ENCODE assay signal across 9 mouse cellular contexts in the genomic region with DNA sequence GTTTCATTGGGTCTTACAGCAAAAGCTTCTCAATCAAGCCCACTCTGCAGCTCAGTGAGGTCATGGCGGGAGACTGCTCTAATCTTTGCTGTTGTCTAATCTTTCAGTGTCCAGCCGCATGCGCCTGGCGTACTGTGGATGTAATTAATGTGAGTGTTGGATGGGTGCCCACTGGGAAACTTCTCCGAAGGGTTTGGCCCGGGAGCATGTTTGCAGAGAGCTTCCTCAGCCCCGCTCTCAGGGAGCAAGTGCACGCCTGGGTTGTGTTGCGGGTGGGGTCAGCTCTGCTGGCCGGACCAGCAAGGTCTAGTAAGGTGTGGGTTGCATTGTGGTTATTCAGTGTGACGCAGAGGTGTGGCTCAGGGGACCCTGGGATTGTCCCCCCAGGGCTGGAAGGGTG. TPM values are rescaled to one million over a fixed set of nuclear protein-coding genes. Genes with fewer than 3 reads are reported as not detected.
A peak's percentile ranks its signal among the peaks of the same experiment; 100 is the strongest.
DNase-seq lines count a peak whose midpoint lies in the region; ATAC-seq and TF ChIP-seq lines count a peak whose summit lies in the region.
"Had no signal": no experiment of that assay in that cellular context is flagged by ENCODE, and none has a peak within 500 bp of the region (broad histone marks: within the 10 kb centered on the region; RNA-seq: fewer than 3 reads in every experiment).

No protein-coding gene starts in this region.

- 43% methylated on average over 11 of the region's 11 CpGs for WGBS in embryonic facial prominence, embryonic 14.5 days
- WGBS in intestine, embryonic 15.5 days, result 21% methylated on average over 11 of the region's 11 CpGs
- 9% methylated on average over 11 of the region's 11 CpGs for WGBS in lung, embryonic 16.5 days

- 0 out of 2 replicates have a peak, but pooled peaks cover 11% of the 10 kb centered on the region for H3K36me3 ChIP-seq in embryonic facial prominence, embryonic 14.5 days (ENCODE audit: control insufficient read depth, insufficient read depth, low read length)
- H3K36me3 ChIP-seq in intestine, embryonic 15.5 days, result no peaks in the 10 kb centered on the region
- no peaks in the 10 kb centered on the region for H3K36me3 ChIP-seq in lung, embryonic 16.5 days (ENCODE audit: control insufficient read depth, insufficient read depth, low read length)
- H3K36me3 ChIP-seq: liver, embryonic 15.5 days had no signal

- H3K9me3 ChIP-seq in embryonic facial prominence, embryonic 14.5 days (ENCODE audit: control insufficient read depth, low read length), result no peaks in the 10 kb centered on the region
- H3K9me3 ChIP-seq in intestine, embryonic 15.5 days, result no peaks in the 10 kb centered on the region
- no peaks in the 10 kb centered on the region for H3K9me3 ChIP-seq in lung, embryonic 16.5 days (ENCODE audit: control insufficient read depth, low read length)
- H3K9me3 ChIP-seq: liver, embryonic 15.5 days had no signal

- no peak for TF ChIP-seq CTCF in left cerebral cortex, adult 2 months (IDR thresholded peaks at IDR 0.05)

- intact Hi-C loops in left cerebral cortex, postnatal 4 days (cut with DNase I), result no loop called here
- intact Hi-C loops in left cerebral cortex, adult 2 months (cut with DNase I), result no loop called here

- no peak overlapping the region for H3K4me2 ChIP-seq in embryonic facial prominence, embryonic 14.5 days (ENCODE audit: low read depth, low read length)
- H3K4me2 ChIP-seq in intestine, embryonic 15.5 days (replicated peaks), result peak overlapping the region; percentile 26; the same call in 1 of the 2 replicates
- peak overlapping the region; percentile 45 for H3K4me2 ChIP-seq in lung, embryonic 16.5 days (ENCODE audit: low read depth, low read length)
- H3K4me2 ChIP-seq: liver, embryonic 15.5 days had no signal

- peaks cover 29% of the 10 kb centered on the region for H3K4me1 ChIP-seq in embryonic facial prominence, embryonic 14.5 days (ENCODE audit: control insufficient read depth, insufficient read depth, low read length)
- H3K4me1 ChIP-seq in intestine, embryonic 15.5 days (replicated peaks), result peaks cover 54% of the 10 kb centered on the region
- H3K4me1 ChIP-seq in lung, embryonic 16.5 days (replicated peaks; ENCODE audit: control insufficient read depth, insufficient read depth, low read length), result peaks cover 66% of the 10 kb centered on the region

- no peaks in the 10 kb centered on the region for H3K27me3 ChIP-seq in embryonic facial prominence, embryonic 14.5 days (replicated peaks; ENCODE audit: control insufficient read depth, insufficient read depth, low read length)
- H3K27me3 ChIP-seq in intestine, embryonic 15.5 days (replicated peaks), result no peaks in the 10 kb centered on the region
- no peaks in the 10 kb centered on the region for H3K27me3 ChIP-seq in lung, embryonic 16.5 days (ENCODE audit: control insufficient read depth, insufficient read depth, low read depth, low read length)
- H3K27me3 ChIP-seq: liver, embryonic 15.5 days had no signal

- H3K4me3 ChIP-seq in left cerebral cortex, adult 2 months, result no peak overlapping the region
- no peak overlapping the region for H3K4me3 ChIP-seq in embryonic facial prominence, embryonic 14.5 days (ENCODE audit: low read depth, low read length)
- no peak overlapping the region for H3K4me3 ChIP-seq in intestine, embryonic 15.5 days (replicated peaks)
- H3K4me3 ChIP-seq in lung, embryonic 16.5 days (ENCODE audit: low read length), result no peak overlapping the region
- H3K4me3 ChIP-seq: liver, embryonic 15.5 days had no signal

- peak; percentile 71 for DNase-seq in left cerebral cortex, postnatal 4 days
- DNase-seq in left cerebral cortex, adult 2 months (ENCODE audit: extremely low spot score in 1 of 2, low spot score in 2 of 2), result no peak
- peak; percentile 87 for DNase-seq in embryonic facial prominence, embryonic 14.5 days (ENCODE audit: low spot score)
- no peak for DNase-seq in left cerebral cortex, adult 11 months (ENCODE audit: low spot score)
- no peak for DNase-seq in right cerebral cortex, adult 18-20 months
- no peak for DNase-seq in natural killer cell, adult 2 months (ENCODE audit: low spot score in 2 of 2)

- no peak overlapping the region for H3K27ac ChIP-seq in left cerebral cortex, adult 2 months
- H3K27ac ChIP-seq in embryonic facial prominence, embryonic 14.5 days (replicated peaks; ENCODE audit: low read depth, low read length), result no peak overlapping the region
- peak overlapping the region; percentile 56 for H3K27ac ChIP-seq in intestine, embryonic 15.5 days
- H3K27ac ChIP-seq in lung, embryonic 16.5 days (ENCODE audit: low read length), result peak overlapping the region; percentile 76
- H3K27ac ChIP-seq: liver, embryonic 15.5 days had no signal

- H3K9ac ChIP-seq in embryonic facial prominence, embryonic 14.5 days (ENCODE audit: low read depth, low read length), result no peak overlapping the region
- H3K9ac ChIP-seq in intestine, embryonic 15.5 days, result no peak overlapping the region; the same call in 1 of the 2 replicates
- peak overlapping the region; percentile 45 for H3K9ac ChIP-seq in lung, embryonic 16.5 days (ENCODE audit: low read length)
- H3K9ac ChIP-seq: liver, embryonic 15.5 days had no signal

- ATAC-seq in embryonic facial prominence, embryonic 14.5 days (ENCODE audit: low read depth), result peak; percentile 35; the same call in 1 of the 2 replicates
- peak; percentile 24; the same call in 1 of the 2 replicates for ATAC-seq in intestine, embryonic 15.5 days
- ATAC-seq in lung, embryonic 16.5 days (ENCODE audit: low read depth), result peak; percentile 71

RNA-seq across cellular contexts. Expression of a gene that starts 27.6 kb away (rescaled TPM):
- total RNA-seq in left cerebral cortex, postnatal 4 days (2021), result 10 to 100 TPM; 19.3 to 23.7 TPM
- 10 to 100 TPM; 18.9 to 21.7 TPM for total RNA-seq in left cerebral cortex, adult 2 months (2021)
- polyA plus RNA-seq in embryonic facial prominence, embryonic 14.5 days (2014; fragmentation: Nextera tagmentation; extraction: Ambion mirVana), result 14.2 and 14.3 TPM in 2 replicates
- 13.5 and 13.6 TPM in 2 replicates for polyA plus RNA-seq in intestine, embryonic 15.5 days (2015; fragmentation: Nextera tagmentation; extraction: Ambion mirVana)
- polyA plus RNA-seq in lung, embryonic 16.5 days (2015; fragmentation: Nextera tagmentation; extraction: Ambion mirVana), result 17.7 and 18.6 TPM in 2 replicates

Comparison
In these comparisons a context has a peak if more than half of its experiments do, and no peak if none do; other contexts are left out.
1. DNase-seq: peak in left cerebral cortex, postnatal 4 days (single experiment) and embryonic facial prominence, embryonic 14.5 days (single experiment); none in left cerebral cortex, adult 2 months (0 of 2), left cerebral cortex, adult 11 months (single experiment), right cerebral cortex, adult 18-20 months (single experiment) and natural killer cell, adult 2 months (0 of 2).
2. H3K27ac ChIP-seq: peak in intestine, embryonic 15.5 days (single experiment) and lung, embryonic 16.5 days (single experiment); none in left cerebral cortex, adult 2 months (single experiment) and embryonic facial prominence, embryonic 14.5 days (single experiment).
3. Peak in every context shown above with its lines, with median percentiles within 50 percentile points of each other: ATAC-seq.